Mouse (Mus musculus) embryonic facial prominence, embryonic 12.5 days (tissue): Measurements from ENCODE around the gene Hes7. TPM values are rescaled to one million over a fixed set of nuclear protein-coding genes. Genes with fewer than 3 reads are reported as not detected.

ENCODE experiments used
- ATAC-seq: fragments of 200-750 bp; cut with Nextera tagmentation; 2 replicates; pipeline ENCODE4 v1.8.0; 2017; ENCODE audit not compliant: insufficient number of reproducible peaks, insufficient read depth, low FRiP score, low TSS enrichment
- H3K27ac ChIP-seq: fragments of 300-500 bp; sonication (generic); 2 replicates; pipeline ENCODE4 v1.5.1; 2016; ENCODE audit warnings: mild to moderate bottlenecking
- H3K27me3 ChIP-seq: fragments of 300-500 bp; sonication (generic); 2 replicates; pipeline ENCODE4 v1.6.1; 2016; ENCODE audit warnings: mild to moderate bottlenecking, moderate library complexity
- H3K36me3 ChIP-seq: fragments of 300-500 bp; sonication (generic); 2 replicates; pipeline ENCODE4 v1.6.1; 2016; ENCODE audit warnings: mild to moderate bottlenecking
- H3K4me1 ChIP-seq: fragments of 300-500 bp; sonication (generic); 2 replicates; pipeline ENCODE4 v1.6.1; 2016
- H3K4me2 ChIP-seq: fragments of 300-500 bp; sonication (generic); replicated peaks from 2 replicates; pipeline ENCODE4 v1.6.1; 2016; ENCODE audit warnings: mild to moderate bottlenecking, moderate library complexity
- H3K4me3 ChIP-seq: fragments of 300-500 bp; sonication (generic); 2 replicates; pipeline ENCODE4 v1.5.1; 2016; ENCODE audit warnings: mild to moderate bottlenecking
- H3K9ac ChIP-seq: fragments of 300-500 bp; sonication (generic); 2 replicates; pipeline ENCODE4 v1.6.1; 2016; ENCODE audit warnings: mild to moderate bottlenecking, moderate library complexity
- H3K9me3 ChIP-seq: fragments of 300-500 bp; sonication (generic); 2 replicates; pipeline ENCODE4 v1.6.1; 2016; ENCODE audit warnings: mild to moderate bottlenecking, moderate library complexity
- WGBS: fragments of 180-500 bp; shearing (Covaris S2); methylation state at CpG from one replicate; pipeline ENCODE4 v1.1.7; 2016; 5-methylcytosine and 5-hydroxymethylcytosine counted together
- polyA plus RNA-seq: library from polyadenylated mRNA; unstranded; fragments of >200 nt; fragmentation: Nextera tagmentation; extraction: Ambion mirVana; gene quantifications from 2 replicates; pipeline ENCODE4 v1.2.1, GENCODE M21; 2016

Gene Hes7
- polyA plus RNA-seq, result 0.65 and 0.73 TPM in 2 replicates

GRCm38 (mm10) chr11:69120221-69121000 lies at the start of gene Hes7:
TSS of gene Hes7 (plus strand) at chr11:69120404.
- Histone ChIP-seq H3K27me3 (peaks cover 9% of the 10 kb centered on the region), H3K27ac (no peak within 1 kb of the TSS), H3K9me3 (no peaks in the 10 kb centered on the region), H3K9ac (peak within 1 kb of the TSS; percentile 72; the same call in 1 of the 2 replicates), H3K4me3 (peak within 1 kb of the TSS; percentile 77), H3K4me2 (peak within 1 kb of the TSS; percentile 88), H3K4me1 (peaks cover 26% of the 10 kb centered on the region), H3K36me3 (no peaks in the 10 kb centered on the region)
- ATAC-seq, result no peak
- WGBS, result 2% methylated on average over 27 of the region's 27 CpGs

DNA sequence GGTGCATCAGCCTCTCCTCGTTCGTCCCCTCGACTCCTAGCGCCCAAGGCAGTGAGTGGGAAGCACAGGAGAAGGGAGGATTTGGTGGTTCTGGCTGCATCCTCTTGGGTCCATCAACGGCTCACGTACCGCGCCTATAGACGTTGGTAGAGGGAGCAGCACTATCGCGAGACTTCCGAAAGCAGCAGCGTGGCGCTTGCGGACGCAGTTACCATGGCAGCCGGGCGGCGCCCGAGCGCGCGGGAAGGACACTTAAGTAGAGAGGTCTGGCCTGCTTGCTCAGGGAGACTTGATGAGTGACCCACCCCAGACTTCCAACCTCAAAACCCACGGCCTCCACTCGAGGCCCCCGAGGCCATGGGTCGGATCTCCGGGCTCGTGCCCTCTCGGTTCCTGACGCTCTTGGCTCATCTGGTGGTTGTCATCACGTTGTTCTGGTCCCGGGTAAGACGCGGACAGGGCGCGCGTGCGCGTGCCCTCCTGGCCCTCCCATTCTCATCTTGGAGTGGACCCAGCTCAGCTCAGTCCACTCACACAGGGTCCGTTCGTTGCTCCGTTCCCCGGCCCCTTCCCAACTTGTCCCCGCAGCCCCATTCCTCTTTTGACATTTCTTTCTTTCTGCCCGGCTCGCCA lies 49.5 kb upstream of the Hes7 start, which contains the start of gene Tmem107:
Tmem107 (plus strand) TSS at position 217 of the 633 bp plus-strand sequence.
- Histone ChIP-seq H3K4me2 (peak within 1 kb of the TSS; percentile 83), H3K4me1 (peaks cover 29% of the 10 kb centered on the region), H3K9ac (peak within 1 kb of the TSS; percentile 78), H3K9me3 (no peaks in the 10 kb centered on the region), H3K27me3 (no peaks in the 10 kb centered on the region), H3K36me3 (no peaks in the 10 kb centered on the region), H3K27ac (peak within 1 kb of the TSS; percentile 92), H3K4me3 (peak within 1 kb of the TSS; percentile 63)
- peak; percentile 84 for ATAC-seq
- WGBS, result under 1% methylated on average over 47 of the region's 47 CpGs

DNA sequence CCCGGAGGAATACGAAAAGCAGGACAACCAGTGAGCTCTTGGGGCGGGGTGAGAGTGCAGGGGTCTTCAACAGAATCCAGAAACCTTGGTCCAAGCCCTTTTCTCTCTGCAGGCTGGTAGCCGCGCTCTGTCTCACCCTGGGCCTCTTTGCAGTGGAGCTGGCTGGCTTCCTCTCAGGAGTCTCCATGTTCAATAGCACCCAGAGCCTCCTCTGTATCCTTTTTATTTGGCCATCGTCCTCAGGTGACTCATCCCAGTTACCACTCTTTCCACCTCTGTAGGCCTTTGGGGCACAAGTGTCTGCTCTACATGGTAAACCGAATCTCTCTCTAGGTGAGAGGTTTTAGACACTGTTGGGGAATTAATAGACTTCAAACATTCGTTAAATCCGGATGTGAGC lies 48.9 kb upstream of the Hes7 start:
- peaks cover 24% of the 10 kb centered on the region for H3K4me1 ChIP-seq
- 26% methylated on average over 9 of the region's 9 CpGs for WGBS

DNA sequence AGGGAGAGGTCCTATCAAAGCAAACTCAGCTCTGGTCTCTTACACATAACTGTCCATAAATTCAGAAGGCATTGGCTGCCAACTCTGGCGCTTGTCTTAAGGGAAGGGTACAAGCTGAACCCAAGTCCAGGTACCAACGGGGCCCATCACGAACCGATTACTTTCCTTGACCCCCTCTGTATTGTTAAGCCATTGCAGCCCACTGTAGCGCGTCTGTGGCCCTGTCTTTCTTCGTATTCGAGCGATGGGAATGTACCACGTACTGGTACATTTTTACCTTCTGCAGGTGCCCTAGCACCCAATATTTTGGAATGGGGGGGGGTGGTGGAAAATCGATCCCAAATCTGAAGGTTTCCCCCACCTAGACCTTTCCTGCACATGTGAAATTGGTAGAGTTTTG lies 48.0 kb upstream of the Hes7 start:
- Histone ChIP-seq H3K9ac (peak overlapping the region; percentile 50), H3K27me3 (no peaks in the 10 kb centered on the region), H3K4me3 (peak overlapping the region; percentile 24), H3K9me3 (no peaks in the 10 kb centered on the region), H3K27ac (peak overlapping the region; percentile 56), H3K4me2 (peak overlapping the region; percentile 83), H3K4me1 (peaks cover 19% of the 10 kb centered on the region), H3K36me3 (no peaks in the 10 kb centered on the region)
- ATAC-seq, result no peak
- 83% methylated on average over 11 of the region's 11 CpGs for WGBS

More for the DNA sequence above, 48.9 kb upstream of the Hes7 start:
- Histone ChIP-seq H3K27ac (peak overlapping the region; percentile 92; the same call in 1 of the 2 replicates), H3K4me3 (peak overlapping the region; percentile 63), H3K4me2 (peak overlapping the region; percentile 83), H3K9me3 (no peaks in the 10 kb centered on the region), H3K9ac (peak overlapping the region; percentile 78), H3K27me3 (no peaks in the 10 kb centered on the region), H3K36me3 (no peaks in the 10 kb centered on the region)
- ATAC-seq, result no peak

GRCm38 (mm10) chr11:69072666-69073064 lies 47.5 kb upstream of the Hes7 start:
- Histone ChIP-seq H3K4me1 (peaks cover 19% of the 10 kb centered on the region), H3K27me3 (no peaks in the 10 kb centered on the region), H3K4me2 (peak overlapping the region; percentile 83), H3K27ac (peak overlapping the region; percentile 56), H3K9me3 (no peaks in the 10 kb centered on the region), H3K4me3 (peak overlapping the region; percentile 24), H3K36me3 (no peaks in the 10 kb centered on the region), H3K9ac (peak overlapping the region; percentile 50)
- 11% methylated on average over 9 of the region's 9 CpGs for WGBS
- ATAC-seq, result no peak

DNA sequence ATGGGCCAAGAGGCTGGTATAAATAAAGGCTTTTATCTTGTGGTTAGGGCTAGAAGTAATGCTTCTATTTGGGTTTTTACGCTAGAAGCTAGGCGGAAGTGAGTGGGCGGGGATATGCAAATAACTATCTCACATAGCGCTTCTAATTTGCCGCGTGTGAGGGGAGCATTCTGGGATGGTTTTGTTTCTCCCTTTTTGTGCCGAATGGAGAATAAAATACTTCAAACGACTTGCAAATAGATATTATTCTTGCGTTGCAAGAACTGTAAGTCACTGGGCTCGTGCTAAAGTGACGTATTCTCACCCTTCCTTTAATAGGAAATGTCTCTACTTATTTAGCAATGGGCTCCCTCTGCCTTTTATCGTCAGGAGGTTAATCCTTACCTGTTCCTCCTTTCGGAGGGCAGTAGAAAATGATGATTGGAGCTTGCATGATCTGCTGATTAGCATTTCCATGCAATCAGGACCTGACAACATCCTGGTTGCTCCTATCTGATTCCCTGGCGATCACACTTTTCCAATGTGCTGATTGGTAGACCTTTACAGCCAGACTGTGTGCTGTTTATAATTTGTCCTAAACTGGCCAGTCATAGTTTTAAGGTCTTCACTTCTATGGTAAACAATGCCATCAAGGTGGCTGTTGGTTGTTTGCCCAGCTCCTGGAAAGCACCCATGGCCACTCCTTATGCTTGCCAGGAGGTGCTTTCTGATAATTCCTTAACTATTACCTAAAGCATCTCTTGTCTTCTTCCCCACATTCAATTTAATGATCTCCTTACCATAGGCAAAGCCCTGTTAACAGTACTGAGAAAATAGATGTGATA lies 46.9 kb upstream of the Hes7 start:
- Histone ChIP-seq H3K4me1 (peaks cover 19% of the 10 kb centered on the region), H3K4me2 (peak overlapping the region; percentile 83), H3K27ac (peak overlapping the region; percentile 92), H3K27me3 (no peaks in the 10 kb centered on the region), H3K9ac (peak overlapping the region; percentile 50), H3K4me3 (peak overlapping the region; percentile 24), H3K36me3 (no peaks in the 10 kb centered on the region), H3K9me3 (no peaks in the 10 kb centered on the region)
- WGBS, result under 1% methylated on average over 14 of the region's 14 CpGs
- ATAC-seq, result peak; percentile 52

- no peaks in the 10 kb centered on the region for H3K27me3 ChIP-seq
- no peaks in the 10 kb centered on the region for H3K9me3 ChIP-seq
- peak overlapping the region; percentile 92 for H3K27ac ChIP-seq
- no peak for ATAC-seq
- no peak overlapping the region for H3K9ac ChIP-seq
- H3K4me1 ChIP-seq, result peaks cover 19% of the 10 kb centered on the region
- H3K4me2 ChIP-seq, result 0 out of 2 replicates have a peak overlapping the region, but pooled peaks have one; percentile 11
- H3K4me3 ChIP-seq, result no peak overlapping the region
- H3K36me3 ChIP-seq, result no peaks in the 10 kb centered on the region
- WGBS, result 42% methylated on average over 6 of the region's 6 CpGs
These were observed 46.0 kb upstream of the Hes7 start for GRCm38 (mm10) chr11:69073951-69074775.

DNA sequence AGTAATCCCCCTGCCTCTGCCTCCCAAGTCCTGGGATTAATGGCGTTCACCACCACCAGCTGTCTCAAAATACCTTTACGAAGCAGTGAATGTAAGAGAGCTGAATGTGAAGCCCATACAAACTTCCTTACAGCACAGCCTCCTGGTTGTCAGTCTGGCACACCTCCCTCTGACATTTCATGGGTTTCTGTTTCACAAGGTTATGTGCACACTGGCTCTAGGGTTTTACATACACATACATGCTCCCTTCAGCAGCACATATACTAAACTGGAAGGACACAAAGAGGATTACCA lies 45.5 kb upstream of the Hes7 start:
- 52% methylated on average over 2 of the region's 2 CpGs for WGBS
- no peak overlapping the region for H3K4me2 ChIP-seq
- ATAC-seq, result no peak
- peak overlapping the region; percentile 92 for H3K27ac ChIP-seq
- H3K27me3 ChIP-seq, result no peaks in the 10 kb centered on the region
- H3K36me3 ChIP-seq, result no peaks in the 10 kb centered on the region
- H3K4me3 ChIP-seq, result no peak overlapping the region
- peaks cover 19% of the 10 kb centered on the region for H3K4me1 ChIP-seq
- no peaks in the 10 kb centered on the region for H3K9me3 ChIP-seq
- no peak overlapping the region for H3K9ac ChIP-seq

GRCm38 (mm10) chr11:69075764-69076479 lies 44.3 kb upstream of the Hes7 start:
- WGBS, result 50% methylated on average over 9 of the region's 9 CpGs
- no peak for ATAC-seq
- H3K4me3 ChIP-seq, result no peak overlapping the region
- H3K4me1 ChIP-seq, result peaks cover 16% of the 10 kb centered on the region
- H3K4me2 ChIP-seq, result no peak overlapping the region
- H3K36me3 ChIP-seq, result no peaks in the 10 kb centered on the region
- no peak overlapping the region for H3K27ac ChIP-seq
- H3K27me3 ChIP-seq, result no peaks in the 10 kb centered on the region
- H3K9me3 ChIP-seq, result no peaks in the 10 kb centered on the region
- H3K9ac ChIP-seq, result no peak overlapping the region

DNA sequence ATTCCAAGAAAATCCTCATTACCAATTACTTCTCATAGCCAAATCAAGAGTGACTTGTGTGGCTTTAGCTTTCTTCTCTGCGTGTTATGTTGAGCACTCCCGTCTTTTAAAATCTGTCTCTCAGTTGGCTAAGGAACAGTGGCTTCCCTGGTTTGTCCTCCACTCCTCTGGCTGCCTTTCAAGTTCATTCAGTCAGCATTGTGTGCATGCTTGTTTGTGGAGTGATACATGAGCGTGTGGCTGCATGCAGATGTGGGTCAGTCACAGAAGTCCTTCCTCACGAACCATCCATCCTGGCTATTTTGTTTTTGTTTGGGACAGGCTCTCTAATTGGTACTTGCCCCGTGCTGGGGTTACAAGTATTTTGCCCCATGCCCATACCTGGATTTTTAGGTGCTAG lies 43.6 kb upstream of the Hes7 start:
- H3K4me1 ChIP-seq, result peaks cover 11% of the 10 kb centered on the region
- no peak overlapping the region for H3K27ac ChIP-seq
- H3K4me3 ChIP-seq, result no peak overlapping the region
- H3K4me2 ChIP-seq, result no peak overlapping the region
- 69% methylated on average over 5 of the region's 5 CpGs for WGBS
- H3K36me3 ChIP-seq, result no peaks in the 10 kb centered on the region
- no peak overlapping the region for H3K9ac ChIP-seq
- H3K27me3 ChIP-seq, result no peaks in the 10 kb centered on the region
- ATAC-seq, result no peak
- no peaks in the 10 kb centered on the region for H3K9me3 ChIP-seq
